Mouse (Mus musculus): ENCODE measurements around the gene Slco1a5. TPM values are rescaled to one million over a fixed set of nuclear protein-coding genes. Genes with fewer than 3 reads are reported as not detected.

The Slco1a5 gene
- not detected in 2 replicates for polyA plus RNA-seq (2012)

GRCm38 (mm10) chr6:142322881-142323280 is at the start of gene Slco1a5:
Gene Slco1a5, minus strand, starts transcription at chr6:142322981.
- TF ChIP-seq GATA1 (IDR thresholded peaks at IDR 0.05; ENCODE audit: low read length) = no peak

GRCm38 (mm10) chr6:142369568-142369967 is 46.8 kb upstream of the Slco1a5 start:
- no peak for TF ChIP-seq GATA1 (IDR thresholded peaks at IDR 0.05; ENCODE audit: low read length)

DNA sequence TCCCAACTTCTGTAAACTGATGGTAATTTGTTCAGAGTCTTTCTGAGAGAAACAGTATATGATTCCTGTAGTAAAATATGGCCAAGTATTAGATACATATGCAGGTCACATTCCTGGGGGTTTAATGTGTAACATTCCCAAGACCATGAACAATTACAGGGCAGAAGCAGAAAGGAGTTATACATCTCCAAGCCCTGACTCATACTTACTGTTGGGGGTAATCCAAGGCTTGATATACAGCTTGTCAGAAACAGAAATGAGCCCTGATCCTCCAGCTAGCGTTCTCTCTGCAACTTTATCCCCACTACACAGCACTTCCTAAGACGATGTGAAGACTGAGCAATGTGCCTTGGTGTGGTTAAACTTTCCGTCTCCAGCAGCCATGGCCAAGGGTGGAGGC is 44.8 kb upstream of the Slco1a5 start:
- no peak for TF ChIP-seq GATA1 (IDR thresholded peaks at IDR 0.05; ENCODE audit: low read length)

DNA sequence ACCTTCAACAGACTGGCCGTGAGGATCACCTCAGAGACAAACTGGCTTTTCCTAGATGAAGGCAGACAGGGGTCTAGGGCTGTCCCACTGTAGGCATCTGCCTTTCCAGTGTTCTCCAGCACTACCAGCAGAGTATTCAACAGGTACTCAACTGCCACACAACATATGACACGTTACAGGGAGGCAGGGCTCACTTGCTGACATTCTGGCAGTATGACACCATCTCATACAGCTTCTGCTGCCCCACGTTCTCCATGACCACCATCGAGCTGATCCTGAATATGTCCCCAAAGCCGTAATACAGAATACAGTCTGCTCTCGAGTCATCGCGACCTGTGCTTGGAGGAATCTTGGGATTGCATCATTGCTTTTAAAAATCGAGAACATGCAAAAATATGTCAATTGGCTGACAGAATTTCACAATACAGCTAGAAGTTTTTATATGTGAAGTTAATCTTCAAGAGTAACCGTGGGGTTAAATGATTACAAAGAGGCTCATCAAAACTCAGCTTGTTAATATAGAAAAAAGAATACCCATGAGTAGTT is 43.8 kb upstream of the Slco1a5 start:
- TF ChIP-seq GATA1 (IDR thresholded peaks at IDR 0.05; ENCODE audit: low read length) = no peak

GRCm38 (mm10) chr6:142365742-142366472 is 43.1 kb upstream of the Slco1a5 start:
- no peak for TF ChIP-seq GATA1 (IDR thresholded peaks at IDR 0.05; ENCODE audit: low read length)

- no peak for TF ChIP-seq GATA1 (IDR thresholded peaks at IDR 0.05; ENCODE audit: low read length)
Measured at GRCm38 (mm10) chr6:142363019-142363576, 40.3 kb upstream of the Slco1a5 start.

- no peak for TF ChIP-seq GATA1 (IDR thresholded peaks at IDR 0.05; ENCODE audit: low read length)
Measured at GRCm38 (mm10) chr6:142362036-142362435, 39.3 kb upstream of the Slco1a5 start.

GRCm38 (mm10) chr6:142357106-142357505 is 34.3 kb upstream of the Slco1a5 start:
- no peak for TF ChIP-seq GATA1 (IDR thresholded peaks at IDR 0.05; ENCODE audit: low read length)

DNA sequence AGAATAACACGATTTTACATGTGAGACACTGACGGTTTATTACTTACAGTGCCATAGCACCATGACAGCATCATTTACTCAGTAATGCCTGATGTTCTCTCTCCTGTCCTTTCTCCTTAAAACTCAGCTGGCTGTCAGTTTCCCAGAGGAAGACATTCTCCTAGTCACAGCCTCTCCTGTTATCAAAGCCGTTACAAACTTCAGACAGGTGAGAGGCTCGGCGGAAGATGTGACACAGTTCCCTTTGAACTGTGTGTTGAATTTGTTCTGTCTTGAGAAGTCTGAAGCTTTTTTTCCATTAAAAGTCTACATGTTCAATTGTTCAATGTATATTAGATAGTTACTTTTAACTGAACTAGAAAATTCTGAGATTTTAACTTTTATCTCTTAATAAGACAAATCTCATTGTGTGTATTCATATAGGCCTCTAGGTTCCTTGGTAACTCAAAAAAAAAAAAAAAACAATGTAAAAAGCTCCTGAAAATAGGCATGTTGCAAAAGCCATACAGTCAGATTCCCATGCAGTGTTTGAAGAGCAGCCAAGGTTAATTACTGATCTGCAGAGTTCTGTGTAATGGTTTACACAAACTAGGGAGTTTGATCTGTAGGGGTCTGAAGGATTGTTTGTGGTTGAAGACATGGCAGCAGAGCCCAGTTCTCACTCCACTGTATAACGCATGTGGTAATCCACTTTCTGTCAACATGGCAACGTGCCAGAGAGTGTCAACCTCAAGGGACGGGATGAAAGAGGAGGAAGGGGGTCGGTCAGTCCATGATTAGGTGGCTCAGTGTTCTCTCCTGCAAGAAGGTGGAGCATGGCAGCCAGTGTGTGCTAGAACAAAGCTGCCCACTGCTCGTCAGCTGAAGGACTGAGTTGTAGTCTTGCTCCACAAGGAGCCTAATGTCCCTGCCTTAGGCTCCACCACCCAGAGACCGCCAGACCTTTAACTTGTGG is 24.9 kb upstream of the Slco1a5 start:
- TF ChIP-seq GATA1 (IDR thresholded peaks at IDR 0.05; ENCODE audit: low read length) = no peak

DNA sequence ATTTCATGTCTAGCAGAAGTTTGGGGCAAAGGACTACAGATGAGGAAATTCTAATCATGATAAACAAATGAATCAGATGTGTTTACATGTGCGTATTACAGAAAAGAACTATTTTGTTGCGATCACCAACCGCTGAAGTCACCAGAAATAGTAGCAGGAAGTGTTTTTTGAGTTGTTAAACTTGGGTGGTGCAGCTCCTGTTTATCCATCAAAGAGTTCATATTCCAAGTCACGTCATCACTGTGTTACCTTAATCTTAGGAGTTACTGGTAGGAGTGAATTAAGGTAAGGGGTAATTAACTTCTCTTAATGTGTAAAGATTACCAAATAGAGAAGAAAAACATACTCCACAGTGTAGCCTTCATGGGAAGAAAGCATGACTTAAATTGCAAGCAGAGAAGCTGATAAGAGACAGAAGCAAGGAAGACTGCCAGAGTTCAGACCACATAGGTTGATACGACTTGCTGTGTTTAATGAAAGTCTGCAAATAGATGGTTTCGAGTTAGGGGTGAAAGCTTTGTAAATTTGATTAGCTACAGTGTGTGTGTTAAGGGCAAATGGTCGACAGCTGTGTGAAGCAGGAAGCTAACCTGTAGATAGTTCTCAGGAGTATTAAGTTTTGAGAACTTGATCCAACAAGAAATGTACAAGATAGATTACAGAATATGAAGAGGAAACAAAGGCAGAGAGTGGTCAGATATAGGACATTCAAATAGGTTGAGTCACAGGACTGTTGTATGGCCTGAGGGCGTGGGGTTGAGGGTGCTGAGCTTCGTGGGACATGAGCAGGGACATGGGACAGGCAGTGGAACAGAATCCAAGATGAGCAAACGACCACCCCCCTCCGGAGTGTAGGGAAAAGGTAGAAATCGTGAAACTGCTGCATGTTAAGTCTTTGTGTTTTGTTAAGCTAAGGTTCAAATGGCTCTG is 23.7 kb upstream of the Slco1a5 start:
- no peak for TF ChIP-seq GATA1 (IDR thresholded peaks at IDR 0.05; ENCODE audit: low read length)

DNA sequence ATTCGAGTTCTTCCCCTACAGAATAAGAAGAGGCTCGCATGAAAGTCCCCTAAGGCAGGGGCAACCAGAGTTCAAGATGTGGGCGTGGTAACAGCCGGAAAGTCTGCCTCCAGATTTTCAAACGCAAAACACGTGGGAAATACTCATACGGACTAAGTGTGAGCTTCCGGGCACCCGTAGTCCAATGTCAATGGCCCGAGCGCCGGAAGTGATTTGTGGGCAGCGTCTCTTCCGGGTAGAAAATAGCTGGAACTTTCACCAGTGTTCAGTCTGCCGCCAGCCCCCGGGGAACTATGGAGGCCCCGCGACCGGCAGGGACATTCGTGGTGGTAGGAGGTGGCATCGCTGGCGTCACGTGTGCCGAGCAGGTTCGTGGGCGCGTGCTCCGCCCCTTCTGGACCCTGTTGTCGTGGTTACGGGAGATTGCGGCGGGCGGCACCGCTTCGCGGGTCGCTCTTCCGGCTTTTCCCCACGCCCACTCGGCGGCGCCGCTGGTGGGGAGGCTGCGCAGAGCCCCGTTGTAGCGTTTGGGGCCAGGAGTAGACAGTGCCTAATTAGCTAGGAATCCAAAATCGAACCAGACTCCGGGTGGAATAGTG is 22.8 kb upstream of the Slco1a5 start, which contains the start of gene Pyroxd1:
Gene Pyroxd1 (plus strand): TSS at position 215 of the 599 bp plus-strand sequence.
- TF ChIP-seq GATA1 (IDR thresholded peaks at IDR 0.05; ENCODE audit: low read length) = no peak

DNA sequence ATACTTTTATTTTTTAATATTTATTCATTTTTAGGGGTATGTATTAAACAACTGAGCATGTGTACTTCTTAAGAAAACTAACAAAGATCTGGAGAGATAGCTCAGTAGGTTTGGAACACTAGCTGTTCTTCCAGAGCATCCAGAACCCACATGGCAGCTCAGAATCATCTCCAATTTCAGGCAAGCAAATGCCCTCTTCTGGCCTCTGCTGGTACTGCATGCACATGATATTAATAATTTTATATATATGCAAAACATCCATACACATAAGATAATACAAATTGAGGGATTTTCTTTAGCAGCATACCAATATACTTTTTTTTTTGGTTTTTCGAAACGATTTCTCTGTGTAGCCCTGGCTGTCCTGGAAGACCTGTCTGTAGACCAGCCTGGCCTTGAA is 20.8 kb upstream of the Slco1a5 start:
- no peak for TF ChIP-seq GATA1 (IDR thresholded peaks at IDR 0.05; ENCODE audit: low read length)

DNA sequence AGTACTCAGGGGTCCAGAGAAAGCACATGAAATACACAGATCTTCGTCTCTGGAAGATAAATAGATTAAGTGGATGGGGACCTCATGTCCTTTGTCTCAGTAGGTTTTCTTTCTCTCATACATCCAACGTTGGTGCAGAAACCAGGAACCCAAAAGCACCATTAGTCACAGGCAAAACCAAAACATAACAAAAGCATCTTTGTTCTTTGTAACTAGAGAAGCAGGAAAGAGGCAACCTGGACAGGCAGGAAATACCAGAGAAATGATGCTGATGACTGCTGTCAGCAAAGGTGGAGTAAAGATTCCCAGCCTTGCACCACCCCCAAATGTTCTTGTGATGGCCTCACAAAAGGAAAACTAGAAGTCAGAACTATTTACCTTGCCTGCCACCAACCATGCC is 16.8 kb upstream of the Slco1a5 start:
- no peak for TF ChIP-seq GATA1 (IDR thresholded peaks at IDR 0.05; ENCODE audit: low read length)

DNA sequence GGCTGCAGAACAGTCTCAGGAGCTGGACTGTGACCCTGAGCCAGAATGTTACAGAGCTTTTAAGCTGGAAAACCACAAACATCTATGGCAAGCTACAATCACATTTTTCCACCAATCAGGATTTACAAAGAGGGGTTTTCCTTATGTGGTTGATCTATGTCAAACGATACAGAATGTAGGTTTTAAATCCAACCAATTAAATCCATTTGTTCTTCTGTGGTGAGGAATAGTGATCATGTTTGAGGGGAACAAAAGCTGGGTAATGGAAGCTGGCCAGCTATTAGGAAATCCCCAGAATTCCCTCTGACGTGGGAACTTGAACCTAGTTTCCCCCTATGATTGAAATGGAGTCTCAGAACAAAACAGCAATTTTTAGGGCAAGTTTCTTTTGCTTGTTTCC is 16.2 kb upstream of the Slco1a5 start:
- TF ChIP-seq GATA1 (IDR thresholded peaks at IDR 0.05; ENCODE audit: low read length) = no peak

Data from G1E-ER4 (cell line).